ENCODE assay signal across 16 mouse cellular contexts in genomic region chr9:21021363-21021762, GRCm38 (mm10). TPM values are rescaled to one million over a fixed set of nuclear protein-coding genes. Genes with fewer than 3 reads are reported as not detected.
"Had no signal": no experiment of that assay in that cellular context is flagged by ENCODE, and none has a peak within 500 bp of the region (broad histone marks: within the 10 kb centered on the region; RNA-seq: fewer than 3 reads in every experiment).

No protein-coding gene starts in this region.

- H3K9ac ChIP-seq: liver, embryonic 13.5 days; liver, embryonic 15.5 days; liver, postnatal 0 days; midbrain, embryonic 13.5 days; midbrain, embryonic 15.5 days; neural tube, embryonic 12.5 days; stomach, embryonic 15.5 days had no signal

- ATAC-seq: liver, postnatal 0 days; midbrain, embryonic 13.5 days; midbrain, embryonic 15.5 days had no signal

- H3K4me2 ChIP-seq: liver, embryonic 11.5 days; liver, embryonic 13.5 days; liver, embryonic 15.5 days; midbrain, embryonic 11.5 days; midbrain, embryonic 13.5 days; midbrain, embryonic 15.5 days; neural tube, embryonic 12.5 days; stomach, embryonic 15.5 days had no signal

- DNase-seq: liver; liver, embryonic 13.5 days; liver, postnatal 0 days; right cerebral cortex, postnatal 14 days; thymus, postnatal 14 days; thymus, postnatal 4 days had no signal

- H3K4me3 ChIP-seq: liver, embryonic 13.5 days; liver, embryonic 15.5 days; megakaryocyte, embryonic 14.5 days; midbrain, embryonic 13.5 days; midbrain, embryonic 15.5 days; neural tube, embryonic 12.5 days; stomach, embryonic 15.5 days had no signal

- H3K9me3 ChIP-seq: liver, embryonic 13.5 days; liver, embryonic 15.5 days; megakaryocyte, embryonic 14.5 days; midbrain, embryonic 13.5 days; midbrain, embryonic 15.5 days; neural tube, embryonic 12.5 days; stomach, embryonic 15.5 days had no signal

- H3K4me1 ChIP-seq: midbrain, embryonic 13.5 days; midbrain, embryonic 15.5 days; neural tube, embryonic 12.5 days had no signal

- H3K36me3 ChIP-seq: midbrain, embryonic 13.5 days; midbrain, embryonic 15.5 days; neural tube, embryonic 12.5 days; stomach, embryonic 15.5 days had no signal

- H3K27ac ChIP-seq: liver, embryonic 13.5 days; liver, embryonic 15.5 days; macrophage; midbrain, embryonic 13.5 days; midbrain, embryonic 15.5 days; neural tube, embryonic 12.5 days; stomach, embryonic 15.5 days; stomach, postnatal 0 days had no signal

RNA-seq across cellular contexts. Expression of gene Icam4, which starts 7.8 kb away (rescaled TPM):
- polyA plus RNA-seq: macrophage had no signal

RNA-seq across cellular contexts. Expression of gene Icam5, which starts 10.5 kb away (rescaled TPM):
- polyA plus RNA-seq: midbrain, embryonic 11.5 days had no signal
